Mouse (Mus musculus): ENCODE results near the gene Sema4b.
A peak's percentile ranks its signal among the peaks of the same experiment; 100 is the strongest.

Sema4b gene

GRCm38 (mm10) chr7:80197941-80198778 is 11.5 kb downstream of the Sema4b start:
- peak; percentile 90 for DNase-seq (ENCODE audit: low read depth, low spot score)

GRCm38 (mm10) chr7:80198863-80199262 is 12.2 kb downstream of the Sema4b start:
- peak; percentile 29 for DNase-seq (ENCODE audit: low read depth, low spot score)

- DNase-seq (ENCODE audit: low read depth, low spot score): no peak
These were observed 12.6 kb downstream of the Sema4b start for GRCm38 (mm10) chr7:80199286-80199685.

- DNase-seq (ENCODE audit: low read depth, low spot score): no peak
These were observed 13.4 kb downstream of the Sema4b start for GRCm38 (mm10) chr7:80199851-80200587.

- DNase-seq (ENCODE audit: low read depth, low spot score): no peak
These were observed 13.9 kb downstream of the Sema4b start for GRCm38 (mm10) chr7:80200588-80200945.

- no peak for DNase-seq (ENCODE audit: low read depth, low spot score)
These were observed 14.4 kb downstream of the Sema4b start for GRCm38 (mm10) chr7:80200963-80201539.

- no peak for DNase-seq (ENCODE audit: low read depth, low spot score)
These were observed 15.4 kb downstream of the Sema4b start for GRCm38 (mm10) chr7:80201888-80202540.

GRCm38 (mm10) chr7:80202961-80203360 is 16.3 kb downstream of the Sema4b start:
- DNase-seq (ENCODE audit: low read depth, low spot score): no peak

- DNase-seq (ENCODE audit: low read depth, low spot score): no peak
These were observed 17.0 kb downstream of the Sema4b start for GRCm38 (mm10) chr7:80203638-80204096.

- DNase-seq (ENCODE audit: low read depth, low spot score): no peak
These were observed 17.7 kb downstream of the Sema4b start for GRCm38 (mm10) chr7:80204362-80204761.

- DNase-seq (ENCODE audit: low read depth, low spot score): no peak
These were observed 18.3 kb downstream of the Sema4b start for GRCm38 (mm10) chr7:80204961-80205360.

- no peak for DNase-seq (ENCODE audit: low read depth, low spot score)
These were observed 19.3 kb downstream of the Sema4b start for GRCm38 (mm10) chr7:80205705-80206589.

GRCm38 (mm10) chr7:80207314-80207731 is 20.7 kb downstream of the Sema4b start:
- no peak for DNase-seq (ENCODE audit: low read depth, low spot score)

- DNase-seq (ENCODE audit: low read depth, low spot score): no peak
These were observed 21.5 kb downstream of the Sema4b start for GRCm38 (mm10) chr7:80208026-80208642.

- no peak for DNase-seq (ENCODE audit: low read depth, low spot score)
These were observed 22.2 kb downstream of the Sema4b start for GRCm38 (mm10) chr7:80208738-80209430.

- no peak for DNase-seq (ENCODE audit: low read depth, low spot score)
These were observed 23.0 kb downstream of the Sema4b start for GRCm38 (mm10) chr7:80209669-80210068.

GRCm38 (mm10) chr7:80210982-80211381 is 24.3 kb downstream of the Sema4b start:
- no peak for DNase-seq (ENCODE audit: low read depth, low spot score)

GRCm38 (mm10) chr7:80213604-80214003 is 27.0 kb downstream of the Sema4b start:
- DNase-seq (ENCODE audit: low read depth, low spot score): no peak

GRCm38 (mm10) chr7:80214459-80214858 is 27.8 kb downstream of the Sema4b start:
- DNase-seq (ENCODE audit: low read depth, low spot score): no peak

GRCm38 (mm10) chr7:80215398-80215797 is 28.8 kb downstream of the Sema4b start:
- DNase-seq (ENCODE audit: low read depth, low spot score): peak; percentile 80

Measured in forelimb bud, embryonic 11.5 days (tissue).